Mouse (Mus musculus) embryonic facial prominence, embryonic 13.5 days (tissue): ENCODE measurements around the gene Olfr95. TPM values are rescaled to one million over a fixed set of nuclear protein-coding genes. Genes with fewer than 3 reads are reported as not detected.

ENCODE experiments used
- polyA plus RNA-seq: library from polyadenylated mRNA; unstranded; fragments of >200 nt; fragmentation: Nextera tagmentation; extraction: Ambion mirVana; gene quantifications from 2 replicates; pipeline ENCODE4 v1.2.1, GENCODE M21; 2015

Gene Olfr95
- polyA plus RNA-seq, 1 experiment from 2014 or later, result not detected

Other genes starting within 250 kb of the Olfr95 start
- not detected in 2 replicates for gene 2410137M14Rik, start 231.9 kb downstream of the Olfr95 start, polyA plus RNA-seq
- 1.4 TPM in 2 replicates for gene H2-M5, start 223.6 kb downstream of the Olfr95 start, polyA plus RNA-seq
- 112 and 113 TPM in 2 replicates for gene Zfp57, start 212.0 kb downstream of the Olfr95 start, polyA plus RNA-seq
- 0.30 and 0.31 TPM in 2 replicates for gene Mog, start 189.7 kb downstream of the Olfr95 start, polyA plus RNA-seq
- gene Gabbr1, start 167.2 kb downstream of the Olfr95 start, polyA plus RNA-seq, result 15.8 and 16.1 TPM in 2 replicates
- gene Olfr90, start 124.6 kb downstream of the Olfr95 start, polyA plus RNA-seq, result 0.10 TPM in 1 of 2 replicates, not detected in the other
- gene Olfr91, start 114.8 kb downstream of the Olfr95 start, polyA plus RNA-seq, result not detected in 2 replicates
- not detected in 2 replicates for gene Olfr92, start 93.0 kb downstream of the Olfr95 start, polyA plus RNA-seq
- not detected in 2 replicates for gene Olfr93, start 51.6 kb downstream of the Olfr95 start, polyA plus RNA-seq
- not detected in 2 replicates for gene Ubd, start 19.2 kb downstream of the Olfr95 start, polyA plus RNA-seq
- gene Olfr94, start 12.1 kb downstream of the Olfr95 start, polyA plus RNA-seq, result not detected in 2 replicates
- not detected in 2 replicates for gene Olfr96, start 7.0 kb upstream of the Olfr95 start, polyA plus RNA-seq
- not detected in 2 replicates for gene Olfr97, start 24.2 kb upstream of the Olfr95 start, polyA plus RNA-seq
- not detected in 2 replicates for gene Olfr98, start 50.6 kb upstream of the Olfr95 start, polyA plus RNA-seq
- gene H2-M3, start 57.1 kb upstream of the Olfr95 start, polyA plus RNA-seq, result 0.94 and 1.4 TPM in 2 replicates
- gene Olfr99, start 70.3 kb upstream of the Olfr95 start, polyA plus RNA-seq, result not detected in 2 replicates
- gene Olfr101, start 91.2 kb upstream of the Olfr95 start, polyA plus RNA-seq, result not detected in 2 replicates
- not detected in 2 replicates for gene Olfr102, start 103.9 kb upstream of the Olfr95 start, polyA plus RNA-seq
- not detected in 2 replicates for gene Olfr103, start 126.6 kb upstream of the Olfr95 start, polyA plus RNA-seq
- gene Olfr104-ps, start 146.5 kb upstream of the Olfr95 start, polyA plus RNA-seq, result not detected in 2 replicates
- not detected in 2 replicates for gene Olfr105-ps, start 165.9 kb upstream of the Olfr95 start, polyA plus RNA-seq
- gene Olfr106-ps, start 177.3 kb upstream of the Olfr95 start, polyA plus RNA-seq, result not detected in 2 replicates
- not detected in 2 replicates for gene Olfr107, start 186.1 kb upstream of the Olfr95 start, polyA plus RNA-seq
- gene Olfr108, start 232.4 kb upstream of the Olfr95 start, polyA plus RNA-seq, result not detected in 2 replicates
- not detected in 2 replicates for gene Olfr109, start 245.8 kb upstream of the Olfr95 start, polyA plus RNA-seq